Mouse (Mus musculus) urinary bladder, postnatal 25 days (tissue): ENCODE results near the gene Tspan5.

Source experiments
- DNase-seq: peaks from one replicate; pipeline ENCODE4 v3.0.0; 2022; ENCODE audit warnings: low spot score

The Tspan5 gene

GRCm38 (mm10) chr3:138771549-138772333, 29.7 kb downstream of the Tspan5 start:
- no peak for DNase-seq

- no peak for DNase-seq
Measured at GRCm38 (mm10) chr3:138773871-138774606, 32.0 kb downstream of the Tspan5 start.

- no peak for DNase-seq
Measured at GRCm38 (mm10) chr3:138774607-138774943, 32.6 kb downstream of the Tspan5 start.

GRCm38 (mm10) chr3:138775926-138776715, 34.1 kb downstream of the Tspan5 start:
- DNase-seq: no peak

- DNase-seq: no peak
Measured at GRCm38 (mm10) chr3:138781492-138781891, 39.5 kb downstream of the Tspan5 start.

- DNase-seq: no peak
Measured at GRCm38 (mm10) chr3:138783859-138784640, 42.1 kb downstream of the Tspan5 start.

GRCm38 (mm10) chr3:138784641-138785025, 42.6 kb downstream of the Tspan5 start:
- DNase-seq: no peak

- DNase-seq: no peak
Measured at GRCm38 (mm10) chr3:138787758-138788488, 45.9 kb downstream of the Tspan5 start.

GRCm38 (mm10) chr3:138788489-138788850, 46.5 kb downstream of the Tspan5 start:
- no peak for DNase-seq

GRCm38 (mm10) chr3:138789275-138789674, 47.3 kb downstream of the Tspan5 start:
- no peak for DNase-seq

GRCm38 (mm10) chr3:138794533-138794932, 52.5 kb downstream of the Tspan5 start:
- DNase-seq: no peak

GRCm38 (mm10) chr3:138795951-138796350, 54.0 kb downstream of the Tspan5 start:
- DNase-seq: no peak

GRCm38 (mm10) chr3:138796583-138796982, 54.6 kb downstream of the Tspan5 start:
- no peak for DNase-seq

GRCm38 (mm10) chr3:138800664-138801411, 58.8 kb downstream of the Tspan5 start:
- peak; percentile 30 for DNase-seq

- DNase-seq: no peak
Measured at GRCm38 (mm10) chr3:138801661-138802060, 59.7 kb downstream of the Tspan5 start.

GRCm38 (mm10) chr3:138802722-138803443, 60.9 kb downstream of the Tspan5 start:
- DNase-seq: no peak

GRCm38 (mm10) chr3:138803444-138804085, 61.6 kb downstream of the Tspan5 start:
- DNase-seq: no peak

- no peak for DNase-seq
Measured at GRCm38 (mm10) chr3:138804104-138805048, 62.4 kb downstream of the Tspan5 start.
